Mouse (Mus musculus): ENCODE data around the gene Dido1. TPM values are rescaled to one million over a fixed set of nuclear protein-coding genes. Genes with fewer than 3 reads are reported as not detected.

The Dido1 gene
- polyA plus RNA-seq, 1 experiment from 2014 or later: 27.1 TPM

GRCm38 (mm10) chr2:180701767-180702621 is 7.8 kb downstream of the Dido1 start:
- H3K4me1 ChIP-seq (replicated peaks; ENCODE audit: control insufficient read depth, insufficient read depth, low read length): peaks cover 30% of the 10 kb centered on the region

GRCm38 (mm10) chr2:180701053-180701766 is 8.6 kb downstream of the Dido1 start:
- 7% methylated on average over 26 of the region's 26 CpGs for WGBS
- ATAC-seq (ENCODE audit: low FRiP score) (no peak; the same call in none of the 2 replicates), DNase-seq (ENCODE audit: low spot score) (no peak)
- Histone ChIP-seq H3K4me1 (replicated peaks; ENCODE audit: control insufficient read depth, insufficient read depth, low read length) (peaks cover 30% of the 10 kb centered on the region), H3K27me3 (ENCODE audit: control insufficient read depth, insufficient read depth, low read length) (no peaks in the 10 kb centered on the region), H3K9ac (peak overlapping the region; percentile 98), H3K9me3 (ENCODE audit: control insufficient read depth, low read length) (no peaks in the 10 kb centered on the region), H3K4me2 (replicated peaks) (peak overlapping the region; percentile 80), H3K27ac (peak overlapping the region; percentile 97), H3K4me3 (replicated peaks; ENCODE audit: low read length) (peak overlapping the region; percentile 96), H3K36me3 (replicated peaks; ENCODE audit: control insufficient read depth, insufficient read depth) (no peaks in the 10 kb centered on the region)

More at GRCm38 (mm10) chr2:180701767-180702621, 7.8 kb downstream of the Dido1 start:
- DNase-seq (ENCODE audit: low spot score): peak; percentile 92
- Histone ChIP-seq H3K9ac (peak overlapping the region; percentile 98), H3K9me3 (ENCODE audit: control insufficient read depth, low read length) (no peaks in the 10 kb centered on the region), H3K4me2 (replicated peaks) (peak overlapping the region; percentile 80), H3K27ac (peak overlapping the region; percentile 97), H3K27me3 (ENCODE audit: control insufficient read depth, insufficient read depth, low read length) (no peaks in the 10 kb centered on the region), H3K36me3 (replicated peaks; ENCODE audit: control insufficient read depth, insufficient read depth) (no peaks in the 10 kb centered on the region), H3K4me3 (replicated peaks; ENCODE audit: low read length) (peak overlapping the region; percentile 96)
- ATAC-seq (ENCODE audit: low FRiP score): peak; percentile 95
- under 1% methylated on average over 66 of the region's 66 CpGs for WGBS

GRCm38 (mm10) chr2:180700457-180700856 is 9.3 kb downstream of the Dido1 start:
- H3K27ac ChIP-seq: no peak overlapping the region

GRCm38 (mm10) chr2:180695176-180695575 is 14.6 kb downstream of the Dido1 start:
- 48% methylated on average over 2 of the region's 2 CpGs for WGBS
- no peak for DNase-seq (ENCODE audit: low spot score)
- H3K9ac ChIP-seq: no peak overlapping the region

More at GRCm38 (mm10) chr2:180700457-180700856, 9.3 kb downstream of the Dido1 start:
- 79% methylated on average over 5 of the region's 5 CpGs for WGBS
- ATAC-seq (ENCODE audit: low FRiP score) (no peak), DNase-seq (ENCODE audit: low spot score) (no peak)
- no peaks in the 10 kb centered on the region for H3K27me3 ChIP-seq (ENCODE audit: control insufficient read depth, insufficient read depth, low read length)
- peaks cover 30% of the 10 kb centered on the region for H3K4me1 ChIP-seq (replicated peaks; ENCODE audit: control insufficient read depth, insufficient read depth, low read length)
- H3K4me3 ChIP-seq (replicated peaks; ENCODE audit: low read length): peak overlapping the region; percentile 96
- H3K36me3 ChIP-seq (replicated peaks; ENCODE audit: control insufficient read depth, insufficient read depth): no peaks in the 10 kb centered on the region
- peak overlapping the region; percentile 98 for H3K9ac ChIP-seq
- no peaks in the 10 kb centered on the region for H3K9me3 ChIP-seq (ENCODE audit: control insufficient read depth, low read length)
- H3K4me2 ChIP-seq (replicated peaks): peak overlapping the region; percentile 80

GRCm38 (mm10) chr2:180692630-180693029 is 17.2 kb downstream of the Dido1 start:
- DNase-seq (ENCODE audit: low spot score): peak; percentile 38
- ATAC-seq (ENCODE audit: low FRiP score): peak; percentile 64; the same call in 1 of the 2 replicates
- 8% methylated on average over 1 of the region's 1 CpGs for WGBS
- peaks cover 35% of the 10 kb centered on the region for H3K36me3 ChIP-seq (replicated peaks; ENCODE audit: control insufficient read depth, insufficient read depth)
- H3K27me3 ChIP-seq (ENCODE audit: control insufficient read depth, insufficient read depth, low read length): no peaks in the 10 kb centered on the region
- H3K9ac ChIP-seq: peak overlapping the region; percentile 20; the same call in 1 of the 2 replicates
- peaks cover 17% of the 10 kb centered on the region; the same call in 1 of the 2 replicates for H3K4me1 ChIP-seq (replicated peaks; ENCODE audit: control insufficient read depth, insufficient read depth, low read length)
- peak overlapping the region; percentile 72 for H3K27ac ChIP-seq
- H3K4me3 ChIP-seq (replicated peaks; ENCODE audit: low read length): no peak overlapping the region
- H3K4me2 ChIP-seq (replicated peaks): 0 out of 2 replicates have a peak overlapping the region, but pooled peaks have one; percentile 17
- H3K9me3 ChIP-seq (ENCODE audit: control insufficient read depth, low read length): no peaks in the 10 kb centered on the region

More at GRCm38 (mm10) chr2:180695176-180695575, 14.6 kb downstream of the Dido1 start:
- Histone ChIP-seq H3K4me3 (replicated peaks; ENCODE audit: low read length) (no peak overlapping the region), H3K4me2 (replicated peaks) (no peak overlapping the region), H3K36me3 (replicated peaks; ENCODE audit: control insufficient read depth, insufficient read depth) (peaks cover 9% of the 10 kb centered on the region), H3K27me3 (ENCODE audit: control insufficient read depth, insufficient read depth, low read length) (no peaks in the 10 kb centered on the region), H3K9me3 (ENCODE audit: control insufficient read depth, low read length) (no peaks in the 10 kb centered on the region), H3K27ac (no peak overlapping the region), H3K4me1 (replicated peaks; ENCODE audit: control insufficient read depth, insufficient read depth, low read length) (peaks cover 29% of the 10 kb centered on the region)
- no peak for ATAC-seq (ENCODE audit: low FRiP score)

GRCm38 (mm10) chr2:180689841-180690240 is 20.0 kb downstream of the Dido1 start:
- WGBS: 84% methylated on average over 5 of the region's 5 CpGs
- H3K4me2 ChIP-seq (replicated peaks): no peak overlapping the region
- DNase-seq (ENCODE audit: low spot score): no peak
- no peak for ATAC-seq (ENCODE audit: low FRiP score)
- H3K9ac ChIP-seq: no peak overlapping the region
- H3K4me3 ChIP-seq (replicated peaks; ENCODE audit: low read length): no peak overlapping the region
- no peaks in the 10 kb centered on the region for H3K27me3 ChIP-seq (ENCODE audit: control insufficient read depth, insufficient read depth, low read length)
- peaks cover 63% of the 10 kb centered on the region for H3K36me3 ChIP-seq (replicated peaks; ENCODE audit: control insufficient read depth, insufficient read depth)
- H3K4me1 ChIP-seq (replicated peaks; ENCODE audit: control insufficient read depth, insufficient read depth, low read length): peaks cover 17% of the 10 kb centered on the region; the same call in 1 of the 2 replicates
- H3K27ac ChIP-seq: no peak overlapping the region
- no peaks in the 10 kb centered on the region for H3K9me3 ChIP-seq (ENCODE audit: control insufficient read depth, low read length)

GRCm38 (mm10) chr2:180684031-180684430 is 25.8 kb downstream of the Dido1 start:
- DNase-seq (ENCODE audit: low spot score) (no peak), ATAC-seq (ENCODE audit: low FRiP score) (no peak)
- Histone ChIP-seq H3K9ac (no peak overlapping the region), H3K27me3 (ENCODE audit: control insufficient read depth, insufficient read depth, low read length) (no peaks in the 10 kb centered on the region), H3K4me3 (replicated peaks; ENCODE audit: low read length) (no peak overlapping the region), H3K27ac (no peak overlapping the region), H3K36me3 (replicated peaks; ENCODE audit: control insufficient read depth, insufficient read depth) (peaks cover 96% of the 10 kb centered on the region), H3K4me2 (replicated peaks) (no peak overlapping the region), H3K9me3 (ENCODE audit: control insufficient read depth, low read length) (no peaks in the 10 kb centered on the region), H3K4me1 (replicated peaks; ENCODE audit: control insufficient read depth, insufficient read depth, low read length) (no peaks in the 10 kb centered on the region)
- whole genome bisulfite sequencing: 92% methylated on average over 4 of the region's 4 CpGs

GRCm38 (mm10) chr2:180683524-180683923 is 26.3 kb downstream of the Dido1 start:
- Histone ChIP-seq H3K4me2 (replicated peaks) (no peak overlapping the region), H3K27me3 (ENCODE audit: control insufficient read depth, insufficient read depth, low read length) (no peaks in the 10 kb centered on the region), H3K36me3 (replicated peaks; ENCODE audit: control insufficient read depth, insufficient read depth) (peaks cover 91% of the 10 kb centered on the region), H3K4me3 (replicated peaks; ENCODE audit: low read length) (no peak overlapping the region), H3K4me1 (replicated peaks; ENCODE audit: control insufficient read depth, insufficient read depth, low read length) (no peaks in the 10 kb centered on the region), H3K9ac (no peak overlapping the region), H3K27ac (no peak overlapping the region), H3K9me3 (ENCODE audit: control insufficient read depth, low read length) (no peaks in the 10 kb centered on the region)
- no peak for DNase-seq (ENCODE audit: low spot score)
- no peak for ATAC-seq (ENCODE audit: low FRiP score)
- 85% methylated on average over 2 of the region's 2 CpGs for WGBS

- H3K4me1 ChIP-seq (replicated peaks; ENCODE audit: control insufficient read depth, insufficient read depth, low read length): no peaks in the 10 kb centered on the region
- no peak overlapping the region for H3K27ac ChIP-seq
- peaks cover 68% of the 10 kb centered on the region for H3K36me3 ChIP-seq (replicated peaks; ENCODE audit: control insufficient read depth, insufficient read depth)
- DNase-seq (ENCODE audit: low spot score) (no peak), ATAC-seq (ENCODE audit: low FRiP score) (no peak)
- WGBS: 76% methylated on average over 2 of the region's 2 CpGs
- no peak overlapping the region for H3K4me3 ChIP-seq (replicated peaks; ENCODE audit: low read length)
- no peaks in the 10 kb centered on the region for H3K27me3 ChIP-seq (ENCODE audit: control insufficient read depth, insufficient read depth, low read length)
- no peak overlapping the region for H3K4me2 ChIP-seq (replicated peaks)
- no peaks in the 10 kb centered on the region for H3K9me3 ChIP-seq (ENCODE audit: control insufficient read depth, low read length)
- no peak overlapping the region for H3K9ac ChIP-seq
These were observed 28.6 kb downstream of the Dido1 start for GRCm38 (mm10) chr2:180681225-180681624.

Measured in hindbrain, embryonic 14.5 days (tissue).